Mouse (Mus musculus) intestine, embryonic 14.5 days (tissue): Measurements from ENCODE around the gene Arhgef18. TPM values are rescaled to one million over a fixed set of nuclear protein-coding genes. Genes with fewer than 3 reads are reported as not detected.

ENCODE experiments used
- ATAC-seq: fragments of 200-750 bp; cut with Nextera tagmentation; replicated peaks from 2 replicates; pipeline ENCODE4 v1.8.0; 2017; ENCODE audit warnings: low read depth, moderate number of reproducible peaks, moderate TSS enrichment, moderate library complexity; ENCODE audit not compliant: low FRiP score, low TSS enrichment
- DNase-seq: peaks from one replicate; pipeline ENCODE4 v3.0.0-alpha.2; 2018; ENCODE audit warnings: low spot score
- H3K27ac ChIP-seq: fragments of 300-500 bp; sonication (generic); 2 replicates; pipeline ENCODE4 v1.5.1; 2014; ENCODE audit warnings: low read depth, mild to moderate bottlenecking, control low read depth
- H3K27me3 ChIP-seq: fragments of 300-500 bp; sonication (generic); replicated peaks from 2 replicates; pipeline ENCODE4 v1.6.1; 2014; ENCODE audit warnings: low read length, control low read depth; ENCODE audit not compliant: control insufficient read depth, insufficient read depth
- H3K36me3 ChIP-seq: fragments of 300-500 bp; sonication (generic); 2 replicates; pipeline ENCODE4 v1.6.1; 2014; ENCODE audit warnings: low read length, control low read depth; ENCODE audit not compliant: control insufficient read depth, insufficient read depth
- H3K4me1 ChIP-seq: fragments of 300-500 bp; sonication (generic); replicated peaks from 2 replicates; pipeline ENCODE4 v1.6.1; 2014; ENCODE audit warnings: low read length, control low read depth, mixed read lengths; ENCODE audit not compliant: control insufficient read depth, insufficient read depth
- H3K4me2 ChIP-seq: fragments of 300-500 bp; sonication (generic); 2 replicates; pipeline ENCODE4 v1.6.1; 2014; ENCODE audit warnings: low read length
- H3K4me3 ChIP-seq: fragments of 300-500 bp; sonication (generic); 2 replicates; pipeline ENCODE4 v1.5.1; 2014; ENCODE audit warnings: low read depth, low read length, control low read depth, mixed read lengths
- H3K9ac ChIP-seq: fragments of 300-500 bp; sonication (generic); 2 replicates; pipeline ENCODE4 v1.6.1; 2014; ENCODE audit warnings: mild to moderate bottlenecking, low read length
- H3K9me3 ChIP-seq: fragments of 300-500 bp; sonication (generic); 2 replicates; pipeline ENCODE4 v1.6.1; 2016; ENCODE audit warnings: low read length, control low read depth; ENCODE audit not compliant: control insufficient read depth
- WGBS: fragments of 180-500 bp; shearing (Covaris S2); extraction: QIAGEN DNeasy Blood & Tissue Kit; methylation state at CpG from one replicate; pipeline ENCODE4 v1.1.7; 2014; 5-methylcytosine and 5-hydroxymethylcytosine counted together
- polyA plus RNA-seq: library from polyadenylated mRNA; unstranded; fragments of >200 nt; fragmentation: Nextera tagmentation; extraction: Ambion mirVana; gene quantifications from 2 replicates; pipeline ENCODE4 v1.2.1, GENCODE M21; 2014

Arhgef18 gene
- polyA plus RNA-seq, 1 experiment from 2014 or later: 8.6 TPM

DNA sequence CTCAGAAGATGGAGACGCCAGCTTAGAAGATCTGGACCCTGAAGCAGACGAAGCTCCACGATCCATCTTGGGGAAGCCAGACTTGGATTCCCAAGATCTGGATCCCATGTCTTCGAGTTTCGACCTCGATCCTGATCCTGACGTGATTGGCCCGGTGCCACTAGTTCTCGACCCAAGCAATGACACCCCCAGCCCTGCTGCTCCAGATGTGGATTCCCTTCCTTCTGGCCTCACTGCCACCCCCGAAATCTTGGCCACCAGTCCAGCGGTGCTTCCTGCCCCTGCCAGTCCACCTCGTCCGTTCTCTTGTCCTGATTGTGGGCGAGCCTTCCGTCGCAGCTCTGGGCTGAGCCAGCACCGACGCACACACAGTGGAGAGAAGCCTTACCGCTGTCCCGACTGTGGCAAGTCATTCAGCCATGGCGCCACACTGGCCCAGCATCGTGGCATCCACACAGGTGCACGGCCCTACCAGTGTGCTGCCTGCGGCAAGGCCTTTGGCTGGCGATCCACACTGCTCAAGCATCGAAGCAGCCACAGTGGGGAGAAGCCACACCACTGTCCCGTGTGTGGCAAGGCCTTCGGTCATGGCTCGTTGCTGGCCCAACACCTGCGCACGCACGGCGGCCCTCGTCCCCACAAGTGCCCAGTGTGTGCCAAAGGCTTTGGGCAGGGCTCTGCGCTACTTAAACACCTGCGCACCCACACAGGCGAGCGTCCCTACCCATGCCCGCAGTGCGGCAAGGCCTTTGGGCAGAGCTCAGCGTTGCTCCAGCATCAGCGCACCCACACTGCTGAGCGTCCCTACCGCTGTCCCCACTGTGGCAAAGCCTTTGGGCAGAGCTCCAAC is 103.0 kb downstream of the Arhgef18 start:
- H3K27me3 ChIP-seq: no peaks in the 10 kb centered on the region

DNA sequence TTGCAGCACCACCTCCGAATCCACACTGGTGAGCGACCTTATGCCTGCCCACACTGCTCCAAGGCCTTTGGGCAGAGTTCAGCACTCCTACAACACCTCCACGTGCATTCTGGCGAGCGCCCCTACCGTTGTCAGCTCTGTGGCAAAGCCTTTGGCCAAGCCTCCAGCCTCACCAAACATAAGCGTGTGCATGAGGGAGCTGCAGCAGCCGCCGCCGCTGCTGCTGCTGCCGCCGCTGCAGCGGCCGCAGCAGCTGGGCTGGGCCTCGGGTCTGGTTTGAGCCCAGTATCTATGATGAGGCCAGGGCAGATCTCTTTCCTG is 103.6 kb downstream of the Arhgef18 start:
- Histone ChIP-seq H3K4me3 (no peak overlapping the region), H3K9me3 (peaks cover 10% of the 10 kb centered on the region), H3K36me3 (peaks cover 25% of the 10 kb centered on the region), H3K27me3 (no peaks in the 10 kb centered on the region), H3K4me2 (no peak overlapping the region), H3K4me1 (peaks cover 15% of the 10 kb centered on the region), H3K27ac (no peak overlapping the region), H3K9ac (no peak overlapping the region)
- no peak for DNase-seq
- 87% methylated on average over 15 of the region's 15 CpGs for WGBS
- ATAC-seq: no peak

More for the DNA sequence above, 103.0 kb downstream of the Arhgef18 start:
- Histone ChIP-seq H3K36me3 (peaks cover 25% of the 10 kb centered on the region), H3K27ac (no peak overlapping the region), H3K9ac (no peak overlapping the region), H3K9me3 (peaks cover 10% of the 10 kb centered on the region), H3K4me3 (no peak overlapping the region), H3K4me1 (peaks cover 9% of the 10 kb centered on the region), H3K4me2 (no peak overlapping the region)
- no peak for DNase-seq
- ATAC-seq: no peak
- WGBS: 96% methylated on average over 44 of the region's 44 CpGs

DNA sequence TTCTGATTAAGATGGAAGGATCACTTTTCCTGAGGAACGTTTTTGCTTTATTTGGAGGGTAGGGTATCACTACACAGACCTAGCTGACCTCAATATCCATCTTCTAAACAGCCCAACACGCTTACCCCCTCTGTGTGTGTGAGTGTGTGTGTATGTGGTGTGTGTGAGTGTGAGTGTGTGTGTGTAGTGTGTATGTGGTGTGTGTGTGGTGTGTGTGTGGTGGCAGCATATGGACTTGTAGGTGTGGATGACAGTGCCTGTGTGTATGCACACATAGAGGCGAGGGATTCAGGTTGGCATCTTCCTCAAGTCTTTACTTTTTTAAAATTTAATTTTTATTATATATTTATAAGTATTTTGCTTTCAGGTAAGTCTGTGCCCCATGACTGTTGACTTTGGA is 105.8 kb downstream of the Arhgef18 start:
- no peak overlapping the region for H3K4me2 ChIP-seq
- DNase-seq (no peak), ATAC-seq (no peak)
- WGBS: 84% methylated on average over 3 of the region's 3 CpGs
- H3K4me3 ChIP-seq: no peak overlapping the region
- no peaks in the 10 kb centered on the region for H3K27me3 ChIP-seq
- peaks cover 25% of the 10 kb centered on the region for H3K36me3 ChIP-seq
- no peak overlapping the region for H3K9ac ChIP-seq
- H3K9me3 ChIP-seq: peaks cover 10% of the 10 kb centered on the region
- peaks cover 21% of the 10 kb centered on the region for H3K4me1 ChIP-seq
- H3K27ac ChIP-seq: no peak overlapping the region

DNA sequence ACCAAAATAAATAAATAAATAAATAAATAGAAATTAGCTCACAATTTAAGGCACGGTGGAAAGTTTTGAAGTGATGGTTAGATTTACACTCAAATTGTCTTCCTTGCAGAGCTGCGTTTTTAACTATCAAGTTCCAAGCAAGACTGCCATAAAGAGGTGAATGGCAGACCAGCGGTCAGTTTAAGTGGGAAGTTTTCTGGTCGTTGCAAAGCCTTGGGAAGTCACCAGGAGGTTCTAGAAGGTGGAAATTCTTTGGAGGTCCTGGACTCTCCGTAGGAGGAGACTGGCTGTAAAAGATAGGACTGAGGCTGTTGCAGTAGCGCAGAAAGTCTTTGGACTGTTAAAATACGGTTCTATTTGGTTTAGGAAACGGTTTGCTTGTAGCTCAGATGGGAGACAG is 106.9 kb downstream of the Arhgef18 start:
- H3K27ac ChIP-seq: peak overlapping the region; percentile 88
- no peaks in the 10 kb centered on the region for H3K27me3 ChIP-seq
- peak overlapping the region; percentile 85 for H3K4me3 ChIP-seq
- peaks cover 13% of the 10 kb centered on the region for H3K4me1 ChIP-seq
- peaks cover 10% of the 10 kb centered on the region for H3K9me3 ChIP-seq
- H3K9ac ChIP-seq: peak overlapping the region; percentile 78
- DNase-seq (no peak), ATAC-seq (peak; percentile 6)
- peak overlapping the region; percentile 79 for H3K4me2 ChIP-seq
- whole genome bisulfite sequencing: 3% methylated on average over 8 of the region's 8 CpGs
- peaks cover 25% of the 10 kb centered on the region for H3K36me3 ChIP-seq

DNA sequence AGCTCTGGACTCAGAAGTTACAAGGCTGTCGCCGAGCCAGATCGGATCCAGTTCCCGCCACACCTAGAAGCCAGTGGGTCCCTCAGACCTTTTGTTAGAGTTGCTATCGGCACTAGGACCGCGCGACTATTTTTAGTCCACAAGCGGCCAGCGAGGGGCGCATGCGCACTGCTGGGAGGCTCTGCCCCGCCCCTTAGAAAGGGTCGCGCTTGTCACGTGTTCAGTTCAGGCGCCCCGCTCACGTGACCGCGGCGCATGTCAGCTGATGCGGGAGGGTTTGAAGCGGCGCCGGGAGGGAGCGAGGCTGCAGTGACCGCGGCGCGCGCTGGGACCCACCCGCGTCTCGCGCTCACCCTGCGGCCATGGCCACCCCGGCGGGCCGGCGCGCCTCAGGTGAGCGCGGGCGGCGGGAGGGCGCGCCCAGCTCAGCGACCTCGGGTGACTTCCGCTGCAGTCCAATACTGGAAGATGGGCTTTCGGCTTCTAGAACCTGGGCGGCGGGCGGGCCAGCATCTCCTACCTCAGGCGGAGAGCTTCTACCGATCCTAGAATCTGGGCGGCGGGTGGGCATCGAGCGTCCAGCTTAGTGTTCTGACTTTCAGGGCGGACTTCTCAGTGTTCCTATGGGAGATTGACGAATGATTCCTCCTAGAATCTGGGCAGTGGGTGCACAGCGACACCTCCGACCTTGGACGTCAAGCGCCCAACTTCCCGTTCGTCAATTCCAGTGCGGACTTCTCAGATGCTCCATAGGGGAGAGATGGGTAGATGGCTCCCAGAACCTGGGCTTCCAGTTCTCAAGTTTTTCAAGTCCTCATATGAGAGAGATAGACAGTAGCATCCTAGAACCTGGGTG is 107.7 kb downstream of the Arhgef18 start, which contains the start of gene Mcoln1:
Mcoln1 (plus strand) TSS at position 223 of the 856 bp plus-strand sequence.
- DNase-seq (peak; percentile 96), ATAC-seq (peak; percentile 92)
- H3K9me3 ChIP-seq: peaks cover 8% of the 10 kb centered on the region
- WGBS: under 1% methylated on average over 70 of the region's 70 CpGs
- H3K27ac ChIP-seq: peak within 1 kb of the TSS; percentile 88
- peak within 1 kb of the TSS; percentile 79 for H3K4me2 ChIP-seq
- peak within 1 kb of the TSS; percentile 85 for H3K4me3 ChIP-seq
- peaks cover 13% of the 10 kb centered on the region for H3K4me1 ChIP-seq
- no peaks in the 10 kb centered on the region for H3K27me3 ChIP-seq
- peaks cover 24% of the 10 kb centered on the region for H3K36me3 ChIP-seq
- H3K9ac ChIP-seq: peak within 1 kb of the TSS; percentile 78

DNA sequence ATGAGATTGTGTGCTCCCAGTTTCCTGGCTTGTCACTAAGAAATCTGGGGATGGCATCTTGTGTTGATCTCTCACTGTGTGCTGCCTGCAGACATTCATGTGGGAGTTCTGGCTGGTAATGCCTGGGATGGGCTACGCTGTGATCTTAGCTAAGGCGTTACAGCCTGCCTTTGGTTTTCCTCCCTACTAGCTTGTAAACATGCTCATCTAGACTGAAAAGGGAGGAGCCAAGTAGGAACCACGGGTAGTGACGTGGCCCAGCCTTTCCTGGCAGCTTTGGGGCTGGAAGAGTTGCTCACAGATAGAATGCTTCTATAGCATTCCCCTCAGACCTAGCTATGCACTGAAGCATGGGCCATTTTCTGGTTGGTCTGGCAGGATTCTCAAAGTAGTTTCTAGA is 109.4 kb downstream of the Arhgef18 start:
- no peaks in the 10 kb centered on the region for H3K27me3 ChIP-seq
- H3K9ac ChIP-seq: no peak overlapping the region
- no peak overlapping the region for H3K27ac ChIP-seq
- peaks cover 13% of the 10 kb centered on the region for H3K4me1 ChIP-seq
- H3K9me3 ChIP-seq: no peaks in the 10 kb centered on the region
- H3K4me3 ChIP-seq: no peak overlapping the region
- H3K36me3 ChIP-seq: peaks cover 24% of the 10 kb centered on the region
- 70% methylated on average over 4 of the region's 4 CpGs for WGBS
- DNase-seq (no peak), ATAC-seq (no peak)
- H3K4me2 ChIP-seq: no peak overlapping the region

Other genes starting within 250 kb of the Arhgef18 start
- gene Insr, start 113.4 kb upstream of the Arhgef18 start, polyA plus RNA-seq: 37.6 and 41.0 TPM in 2 replicates
- 0.34 TPM in 1 of 2 replicates, not detected in the other for gene A430078G23Rik, start 39.6 kb upstream of the Arhgef18 start, polyA plus RNA-seq
- gene Pex11g, start 74.7 kb downstream of the Arhgef18 start, polyA plus RNA-seq: 4.2 and 5.1 TPM in 2 replicates
- 0.12 TPM in 1 of 2 replicates, not detected in the other for gene Tex45, start 77.9 kb downstream of the Arhgef18 start, polyA plus RNA-seq
- 20.6 and 22.7 TPM in 2 replicates for gene Zfp358, start 100.1 kb downstream of the Arhgef18 start, polyA plus RNA-seq
- 37.3 and 41.8 TPM in 2 replicates for gene Mcoln1, start 107.5 kb downstream of the Arhgef18 start, polyA plus RNA-seq
- 25.7 and 26.7 TPM in 2 replicates for gene Pnpla6, start 122.4 kb downstream of the Arhgef18 start, polyA plus RNA-seq
- gene C330021F23Rik, start 175.0 kb downstream of the Arhgef18 start, polyA plus RNA-seq: 3.8 and 4.5 TPM in 2 replicates
- 19.7 and 21.5 TPM in 2 replicates for gene Camsap3, start 194.3 kb downstream of the Arhgef18 start, polyA plus RNA-seq
- 56.4 and 61.5 TPM in 2 replicates for gene Xab2, start 228.3 kb downstream of the Arhgef18 start, polyA plus RNA-seq
- gene Pet100, start 228.5 kb downstream of the Arhgef18 start, polyA plus RNA-seq: 95.1 and 95.4 TPM in 2 replicates
- gene Pcp2, start 232.5 kb downstream of the Arhgef18 start, polyA plus RNA-seq: 0.12 TPM in 1 of 2 replicates, not detected in the other
- 85.9 and 106 TPM in 2 replicates for gene Stxbp2, start 237.9 kb downstream of the Arhgef18 start, polyA plus RNA-seq